Mouse (Mus musculus) testis, adult 2 months (tissue): ENCODE data around the gene Slit3. TPM values are rescaled to one million over a fixed set of nuclear protein-coding genes. Genes with fewer than 3 reads are reported as not detected.

Source experiments
- H3K27ac ChIP-seq: fragments of 200-500 bp; 2 replicates; pipeline ENCODE4 v1.5.1; 2012; ENCODE audit warnings: low read depth, low read length; ENCODE audit not compliant: control insufficient read depth, insufficient read depth
- H3K27me3 ChIP-seq: fragments of 200-500 bp; 2 replicates; pipeline ENCODE4 v1.6.1; 2012; ENCODE audit warnings: mild to moderate bottlenecking, low read length, moderate library complexity; ENCODE audit not compliant: control insufficient read depth, insufficient read depth
- H3K36me3 ChIP-seq: fragments of 200-500 bp; 2 replicates; pipeline ENCODE4 v1.6.1; 2012; ENCODE audit warnings: mild to moderate bottlenecking, low read length; ENCODE audit not compliant: control insufficient read depth, insufficient read depth
- H3K4me1 ChIP-seq: fragments of 200-500 bp; 2 replicates; pipeline ENCODE4 v1.6.1; 2012; ENCODE audit warnings: low read length; ENCODE audit not compliant: control insufficient read depth, insufficient read depth
- H3K4me3 ChIP-seq: fragments of 200-500 bp; 2 replicates; pipeline ENCODE4 v1.5.1; 2012; ENCODE audit warnings: low read depth, mild to moderate bottlenecking, low read length, moderate library complexity, mixed read lengths; ENCODE audit not compliant: control insufficient read depth
- CTCF ChIP-seq: fragments of 200-500 bp; IDR thresholded peaks from 2 replicates; pipeline ENCODE4 v1.5.1; 2012; ENCODE audit warnings: low read depth, mild to moderate bottlenecking, inconsistent platforms, low read length, moderate library complexity; ENCODE audit not compliant: control insufficient read depth, insufficient read depth, insufficient replicate concordance
- POLR2A ChIP-seq: fragments of 200-500 bp; IDR thresholded peaks from 2 replicates; pipeline ENCODE4 v1.6.1; 2012; ENCODE audit warnings: low read depth, mild to moderate bottlenecking, inconsistent platforms, low read length, moderate library complexity; ENCODE audit not compliant: control insufficient read depth
- polyA plus RNA-seq: library from polyadenylated mRNA; depleted of rRNA; stranded (reverse); fragments of >200 nt; gene quantifications from 2 replicates; pipeline ENCODE4 v1.2.3, GENCODE M21; 2012; rRNA removed

Gene Slit3
- polyA plus RNA-seq = 8.4 and 9.7 TPM in 2 replicates

DNA sequence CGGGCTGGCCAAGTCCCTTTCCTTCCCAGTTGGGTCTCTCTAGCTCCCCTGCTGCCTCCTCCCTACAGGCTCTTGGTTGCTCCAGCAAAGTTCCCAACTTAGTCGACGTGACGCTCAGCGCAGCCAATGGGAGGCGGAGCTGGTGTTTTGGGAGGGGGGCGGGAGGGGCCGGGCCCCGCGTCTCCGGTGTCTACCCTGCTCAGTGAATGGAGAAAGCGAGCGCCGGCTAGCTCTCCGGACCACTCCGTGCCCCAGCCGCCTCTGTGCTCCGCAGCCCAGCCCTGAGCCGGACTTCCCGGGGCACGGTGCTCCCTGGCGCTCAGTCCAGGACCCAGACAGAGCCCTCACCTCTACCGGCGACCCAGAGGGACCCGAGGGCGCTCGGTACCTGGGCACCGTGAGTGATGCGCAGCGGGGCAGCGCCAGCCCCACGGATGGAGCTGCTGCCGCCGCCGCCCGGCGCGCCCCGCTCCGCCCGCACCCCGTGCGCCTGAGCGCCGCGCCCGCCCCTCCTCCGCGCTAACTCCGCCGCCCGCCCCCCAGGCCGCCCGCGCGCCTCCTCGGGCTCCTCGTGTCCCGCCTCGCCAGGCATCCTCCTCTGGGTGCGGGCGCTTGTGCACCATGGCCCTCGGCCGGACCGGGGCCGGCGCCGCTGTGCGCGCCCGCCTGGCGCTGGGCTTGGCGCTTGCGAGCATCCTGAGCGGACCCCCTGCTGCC, at the start of gene Slit3:
TSS of gene Slit3 (plus strand) at position 331 of the 717 bp plus-strand sequence.
- H3K4me3 ChIP-seq = peak within 1 kb of the TSS; percentile 78
- no peaks in the 10 kb centered on the region; the same call in none of the 2 replicates for H3K4me1 ChIP-seq
- H3K27ac ChIP-seq = no peak within 1 kb of the TSS; the same call in 1 of the 2 replicates
- H3K27me3 ChIP-seq = no peaks in the 10 kb centered on the region; the same call in none of the 2 replicates
- H3K36me3 ChIP-seq = no peaks in the 10 kb centered on the region
- no peak for TF ChIP-seq POLR2A
- no peak for TF ChIP-seq CTCF

DNA sequence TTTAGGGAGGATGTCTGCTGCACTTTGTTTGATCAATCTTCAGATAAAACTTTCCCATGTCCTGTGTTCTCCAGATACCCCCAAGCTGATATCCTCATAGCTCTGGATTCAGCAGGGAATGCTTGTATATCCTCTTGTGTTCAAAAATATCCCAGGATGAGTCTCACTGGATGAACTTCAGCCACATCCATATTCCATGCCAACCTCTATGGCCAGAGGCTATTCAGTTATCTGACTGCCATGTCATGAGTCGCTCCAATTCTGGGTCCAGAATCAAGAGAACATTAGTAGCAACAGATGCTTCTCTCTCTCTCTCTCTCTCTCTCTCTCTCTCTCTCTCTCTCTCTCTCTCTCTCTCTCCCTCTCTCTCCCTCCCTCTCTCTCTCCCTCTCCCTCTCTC, 49.6 kb upstream of the Slit3 start:
- no peaks in the 10 kb centered on the region for H3K36me3 ChIP-seq
- H3K4me1 ChIP-seq = no peaks in the 10 kb centered on the region
- TF ChIP-seq POLR2A = no peak
- no peak for TF ChIP-seq CTCF
- H3K4me3 ChIP-seq = no peak overlapping the region
- H3K27ac ChIP-seq = no peak overlapping the region
- no peaks in the 10 kb centered on the region for H3K27me3 ChIP-seq

DNA sequence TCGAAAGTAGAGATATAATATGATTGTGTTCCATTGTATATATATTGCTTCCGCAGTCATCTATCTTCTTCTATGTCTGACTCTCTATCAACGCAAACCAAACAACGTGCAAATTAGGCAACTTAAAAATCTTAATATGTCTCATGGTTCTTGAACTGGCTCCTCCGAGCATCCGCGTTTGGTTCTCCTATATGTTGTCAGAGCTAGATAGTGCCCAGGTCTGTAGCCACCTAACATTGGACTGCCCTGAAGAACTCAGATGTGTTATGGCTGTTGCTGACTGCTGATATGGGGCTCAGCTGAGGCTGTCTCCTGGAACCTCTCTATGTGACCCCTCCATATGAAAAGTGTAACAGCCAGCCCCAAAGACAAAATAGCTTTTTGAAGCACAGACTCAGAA, 45.6 kb upstream of the Slit3 start:
- Histone ChIP-seq H3K27me3 (no peaks in the 10 kb centered on the region), H3K4me3 (no peak overlapping the region), H3K4me1 (no peaks in the 10 kb centered on the region), H3K27ac (no peak overlapping the region), H3K36me3 (no peaks in the 10 kb centered on the region)
- no peak for TF ChIP-seq POLR2A
- TF ChIP-seq CTCF = no peak

DNA sequence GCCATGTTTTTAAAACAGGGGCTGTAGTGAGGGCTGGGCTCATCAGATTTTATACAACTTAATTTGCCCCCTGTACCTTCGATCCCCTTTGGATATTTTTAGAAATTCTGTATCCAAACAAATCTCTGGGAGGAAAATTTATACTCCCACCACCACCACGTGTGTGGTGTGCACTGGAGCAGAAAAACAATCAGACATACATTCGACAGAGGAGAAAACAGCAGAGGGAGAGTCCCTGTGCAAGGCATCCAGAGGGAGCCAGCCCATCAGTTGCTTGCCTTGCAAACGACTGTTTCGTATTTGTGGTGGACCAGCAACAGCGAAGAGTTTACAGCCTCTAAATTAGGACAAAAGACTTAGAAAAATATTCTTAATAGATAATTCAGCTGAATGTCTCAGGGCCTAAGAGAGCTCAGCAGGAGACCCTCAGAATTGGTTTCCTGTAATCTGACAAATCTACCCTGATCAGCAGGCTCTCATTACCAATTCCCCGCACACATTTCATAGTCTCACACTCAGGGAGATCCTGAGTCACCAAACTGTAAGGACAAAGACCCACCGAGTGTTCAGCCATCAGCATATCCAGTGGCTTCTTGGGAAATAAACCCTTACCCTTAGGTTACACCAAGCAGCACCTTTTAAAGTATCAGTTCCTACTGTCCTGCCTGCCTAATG, 40.4 kb upstream of the Slit3 start:
- no peaks in the 10 kb centered on the region for H3K27me3 ChIP-seq
- no peaks in the 10 kb centered on the region for H3K4me1 ChIP-seq
- no peak overlapping the region for H3K27ac ChIP-seq
- no peak for TF ChIP-seq POLR2A
- TF ChIP-seq CTCF = no peak
- H3K36me3 ChIP-seq = no peaks in the 10 kb centered on the region
- H3K4me3 ChIP-seq = no peak overlapping the region

DNA sequence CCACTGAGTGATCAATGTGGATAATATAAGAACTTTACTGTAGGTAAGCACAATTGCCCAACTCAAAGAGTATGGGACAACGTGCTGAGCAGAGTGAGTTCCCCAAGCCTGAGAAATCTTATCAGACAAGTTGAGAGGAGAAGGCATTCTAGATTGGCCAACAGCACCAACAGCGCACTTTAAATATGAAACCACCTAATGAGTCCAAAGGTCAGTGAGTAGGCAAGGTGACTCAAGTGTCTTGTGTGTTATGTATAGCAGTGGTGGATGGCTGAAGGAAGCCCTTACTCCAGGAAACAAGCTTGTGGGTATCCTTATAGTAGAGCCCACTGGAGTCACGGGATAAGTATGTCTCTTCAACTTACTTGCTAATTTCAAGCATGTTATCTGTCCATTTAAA, 38.7 kb upstream of the Slit3 start:
- H3K36me3 ChIP-seq = no peaks in the 10 kb centered on the region
- no peak overlapping the region for H3K4me3 ChIP-seq
- no peaks in the 10 kb centered on the region for H3K27me3 ChIP-seq
- H3K27ac ChIP-seq = no peak overlapping the region
- no peaks in the 10 kb centered on the region for H3K4me1 ChIP-seq
- TF ChIP-seq CTCF (no peak), POLR2A (no peak)

DNA sequence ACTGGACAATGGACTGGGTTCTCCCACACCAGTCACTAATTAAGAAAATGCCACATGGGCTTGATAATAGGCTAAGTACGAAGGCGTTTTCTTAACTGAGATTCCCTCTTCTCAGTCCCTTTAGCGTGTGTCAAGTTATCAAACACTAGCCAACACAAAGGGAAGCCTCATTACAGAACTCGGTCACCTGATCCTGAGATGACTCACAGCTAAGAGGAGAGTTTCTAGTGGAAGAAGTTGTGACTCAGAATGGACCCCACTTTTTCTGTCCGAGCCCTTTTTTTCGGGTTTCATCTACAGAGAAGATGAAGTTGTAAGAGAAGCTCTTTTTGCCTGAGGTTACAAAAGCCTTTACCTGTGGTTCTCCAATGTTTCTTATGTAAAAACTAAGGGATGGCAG, 38.0 kb upstream of the Slit3 start:
- H3K36me3 ChIP-seq = no peaks in the 10 kb centered on the region
- H3K27ac ChIP-seq = no peak overlapping the region
- no peaks in the 10 kb centered on the region for H3K27me3 ChIP-seq
- no peaks in the 10 kb centered on the region for H3K4me1 ChIP-seq
- no peak overlapping the region for H3K4me3 ChIP-seq
- TF ChIP-seq POLR2A (no peak), CTCF (no peak)

DNA sequence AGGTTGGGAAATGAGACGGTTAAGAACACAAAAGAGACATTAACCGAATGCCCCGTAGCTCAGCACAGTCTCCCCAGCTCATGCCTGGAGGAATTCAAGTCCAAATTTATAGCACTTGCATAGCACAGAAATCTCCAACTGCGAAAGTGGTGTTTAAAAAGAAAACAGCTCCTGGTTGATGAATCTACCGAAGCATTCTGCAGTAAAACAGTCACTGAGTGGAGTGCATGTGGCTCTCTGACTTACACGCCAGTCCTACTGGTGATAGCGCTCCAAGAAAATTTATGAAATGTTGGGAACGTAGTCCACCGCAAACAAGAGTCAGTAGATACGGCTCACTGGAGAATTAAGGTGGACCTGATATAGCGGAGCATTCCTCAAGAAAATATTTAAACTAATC, 35.7 kb upstream of the Slit3 start:
- H3K4me1 ChIP-seq = no peaks in the 10 kb centered on the region
- no peak overlapping the region for H3K27ac ChIP-seq

More for the DNA sequence above, 35.7 kb upstream of the Slit3 start:
- TF ChIP-seq POLR2A (no peak), CTCF (no peak)
- Histone ChIP-seq H3K4me3 (no peak overlapping the region), H3K27me3 (no peaks in the 10 kb centered on the region), H3K36me3 (no peaks in the 10 kb centered on the region)
